Mouse (Mus musculus) G1E-ER4 (cell line): ENCODE data around the gene Slit3. TPM values are rescaled to one million over a fixed set of nuclear protein-coding genes. Genes with fewer than 3 reads are reported as not detected.

ENCODE experiments used
- GATA1 ChIP-seq: IDR thresholded peaks from one replicate; pipeline ENCODE4 v1.8.0; 2012; ENCODE audit warnings: low read length, inconsistent platforms
- polyA plus RNA-seq: library from polyadenylated mRNA; stranded (reverse); fragments of >175 nt; gene quantifications from 2 replicates; pipeline ENCODE4 v1.2.3, GENCODE M21; 2012

The Slit3 gene
- polyA plus RNA-seq, 1 experiment: not detected

DNA sequence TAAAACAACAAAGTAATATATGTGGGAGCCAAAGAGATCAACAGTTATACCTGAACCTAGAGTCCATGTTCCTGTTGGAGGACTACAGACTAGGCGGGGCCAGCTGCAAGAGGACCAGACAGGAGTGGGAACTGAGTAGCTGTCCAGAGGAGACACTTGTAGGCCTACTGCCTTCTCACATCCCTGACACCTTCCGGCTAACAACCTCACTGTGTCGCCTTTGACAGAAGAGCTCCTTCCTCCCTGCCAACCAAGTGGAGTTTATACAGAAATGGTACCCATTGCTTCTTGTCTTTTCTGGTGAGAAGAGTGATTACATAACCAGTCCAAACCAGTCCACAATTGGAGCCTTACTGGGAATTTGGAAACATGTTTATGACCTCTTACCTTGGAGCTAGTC, 3.2 kb upstream of the Slit3 start:
- TF ChIP-seq GATA1: no peak

DNA sequence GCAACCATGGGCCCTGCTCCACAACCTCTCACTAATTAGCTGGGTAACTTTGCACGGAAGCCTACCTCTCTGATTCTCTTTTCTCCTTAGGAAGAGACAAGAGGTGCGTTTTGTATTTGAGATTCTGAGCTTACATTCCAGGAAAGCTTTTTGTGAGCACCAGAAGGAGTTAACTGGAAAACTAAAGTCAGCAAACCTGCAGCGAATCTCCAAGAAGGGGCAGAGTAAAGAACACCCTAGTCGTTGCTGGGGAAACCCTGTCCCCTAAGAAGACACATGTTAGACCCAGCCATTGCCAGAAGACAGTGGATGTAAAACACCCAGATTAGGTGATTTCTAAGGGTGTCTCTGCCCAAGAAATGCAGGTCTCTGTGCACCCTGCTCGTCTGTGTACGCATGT, 2.3 kb upstream of the Slit3 start:
- TF ChIP-seq GATA1: no peak

DNA sequence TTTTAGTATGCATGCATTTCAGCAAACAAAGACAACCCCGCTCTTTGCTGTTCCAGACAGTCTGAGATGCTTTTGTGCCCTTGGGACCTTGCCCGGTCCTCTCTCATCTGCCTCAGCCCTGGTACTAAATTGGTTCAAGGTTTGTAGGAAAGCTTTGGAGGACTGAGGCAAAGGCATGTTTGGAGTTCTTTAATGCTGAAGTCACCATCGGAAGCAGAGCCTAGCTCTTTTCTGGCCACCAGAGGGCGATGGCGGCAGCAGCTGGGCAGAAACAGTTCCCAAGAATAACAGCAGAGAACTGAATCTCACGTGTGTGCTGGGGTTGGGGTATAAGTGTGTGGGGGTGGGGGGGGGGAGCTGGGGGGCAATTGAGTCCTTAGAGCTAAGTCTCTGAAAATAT, 1.7 kb upstream of the Slit3 start:
- TF ChIP-seq GATA1: no peak

DNA sequence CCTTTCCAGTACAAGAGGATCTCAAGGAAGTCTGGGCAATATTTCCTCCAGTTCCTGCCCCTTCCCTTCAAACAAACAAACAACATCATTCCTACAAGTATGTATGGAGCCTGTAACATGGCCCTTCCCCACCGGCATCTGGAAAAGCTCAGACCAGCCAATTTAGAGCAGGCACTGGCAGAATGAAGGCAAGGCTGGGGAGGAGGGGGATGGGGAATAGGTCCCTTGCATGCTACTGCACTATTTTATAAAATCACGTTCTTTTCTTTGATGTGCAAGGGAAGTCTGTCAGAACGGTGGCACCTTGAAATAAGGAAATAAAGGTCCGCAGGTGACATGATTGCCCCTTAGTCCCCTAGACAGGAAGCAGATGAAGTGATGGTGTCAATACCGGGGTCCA, 948 bp upstream of the Slit3 start:
- TF ChIP-seq GATA1: no peak

DNA sequence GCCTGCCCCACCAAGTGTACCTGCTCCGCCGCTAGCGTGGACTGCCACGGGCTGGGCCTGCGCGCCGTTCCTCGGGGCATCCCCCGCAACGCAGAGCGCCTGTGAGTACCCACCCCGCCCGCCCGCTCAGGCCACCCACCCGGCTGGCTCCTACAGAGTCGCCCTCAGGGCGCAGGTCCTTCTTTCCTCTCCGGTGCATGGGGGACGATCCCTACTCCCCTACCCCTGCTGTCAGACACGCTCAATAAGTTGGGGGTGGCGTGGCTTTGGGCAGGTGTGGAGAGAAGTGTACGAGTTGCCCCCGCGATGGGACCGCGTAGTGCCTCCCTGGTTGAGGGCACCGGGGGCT, 561 bp downstream of the Slit3 start:
- TF ChIP-seq GATA1: no peak

DNA sequence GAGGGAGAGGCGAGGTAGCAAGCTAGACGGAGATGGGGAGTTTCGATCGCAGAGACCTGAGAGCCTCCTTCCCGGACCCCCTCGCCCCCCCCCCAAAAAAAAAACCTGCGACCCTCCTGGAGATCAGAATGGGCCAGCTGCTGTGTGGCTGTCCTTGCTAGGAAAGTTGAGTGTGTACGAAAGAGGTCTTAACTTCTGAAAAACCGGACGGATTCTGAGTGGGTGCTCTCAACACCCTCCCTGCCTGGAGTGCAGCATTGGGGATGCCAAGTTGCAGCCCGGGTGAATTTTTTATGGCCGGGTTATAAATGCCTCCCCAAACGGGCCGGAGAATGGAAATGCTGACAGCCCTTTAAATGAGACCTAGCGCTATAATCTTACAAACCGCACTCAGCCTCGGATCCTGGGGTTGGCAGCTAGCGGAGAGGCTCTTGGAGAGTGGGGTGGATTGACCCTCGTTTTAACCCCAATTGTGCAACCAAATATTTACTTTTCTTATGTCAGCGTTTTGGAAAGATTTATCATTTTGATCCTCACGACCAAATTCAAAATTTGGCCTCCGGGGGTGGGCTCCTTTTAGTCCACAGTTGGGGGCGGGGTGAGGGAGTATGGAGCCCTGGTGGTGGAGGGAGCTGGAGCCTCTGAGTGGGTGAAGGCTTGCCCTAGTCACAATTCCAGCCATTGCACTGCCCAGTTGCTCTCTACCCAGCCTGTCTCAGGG, 1.2 kb downstream of the Slit3 start:
- TF ChIP-seq GATA1: no peak

DNA sequence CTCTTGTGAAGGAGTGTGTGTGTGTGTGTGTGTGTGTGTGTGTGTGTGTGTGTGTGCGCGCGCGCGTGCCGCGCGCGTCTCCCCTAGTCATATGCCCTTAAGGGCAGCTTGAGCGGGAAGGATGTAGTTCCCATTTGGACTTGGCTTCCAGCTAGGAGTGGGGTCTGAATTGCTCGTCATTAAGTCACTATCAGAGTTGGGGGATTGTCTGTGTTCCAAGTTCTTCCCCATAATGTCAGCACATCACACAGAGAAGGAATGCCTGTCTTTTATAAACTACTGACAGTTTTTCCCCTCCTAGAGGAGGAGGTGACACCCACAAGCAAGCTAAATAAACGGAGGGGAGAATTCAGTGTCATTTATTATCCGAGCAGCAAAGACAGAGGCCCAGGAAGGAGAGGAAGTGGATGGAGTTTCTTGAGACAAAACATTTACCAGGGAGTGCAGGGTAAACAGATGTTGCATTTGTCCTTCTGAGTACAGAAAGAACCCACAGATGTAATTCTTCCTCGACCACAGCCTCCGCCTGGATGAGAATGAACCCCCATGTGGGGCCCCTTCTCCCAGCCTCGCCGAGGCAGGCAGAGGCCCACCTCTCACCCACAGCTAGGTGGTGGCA, 3.6 kb downstream of the Slit3 start:
- no peak for TF ChIP-seq GATA1

DNA sequence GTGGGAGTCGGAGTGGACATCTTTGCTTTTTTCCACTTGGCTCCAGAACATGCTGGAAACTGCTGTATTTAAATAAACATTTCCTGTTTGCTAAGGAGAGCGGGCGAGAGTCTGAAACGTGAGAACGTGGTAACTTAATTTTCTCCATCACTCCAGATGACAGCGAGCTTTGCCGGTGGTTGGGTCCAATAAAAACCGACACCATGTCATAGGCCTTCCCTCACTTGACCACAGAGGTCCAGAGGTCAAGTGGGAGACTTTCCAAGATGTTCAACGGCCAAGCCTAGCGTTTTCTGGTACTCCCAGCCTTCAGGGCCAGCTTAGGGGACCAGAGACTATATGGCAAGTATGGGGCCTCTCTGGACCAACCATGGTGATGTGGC, 4.1 kb downstream of the Slit3 start:
- TF ChIP-seq GATA1: no peak

DNA sequence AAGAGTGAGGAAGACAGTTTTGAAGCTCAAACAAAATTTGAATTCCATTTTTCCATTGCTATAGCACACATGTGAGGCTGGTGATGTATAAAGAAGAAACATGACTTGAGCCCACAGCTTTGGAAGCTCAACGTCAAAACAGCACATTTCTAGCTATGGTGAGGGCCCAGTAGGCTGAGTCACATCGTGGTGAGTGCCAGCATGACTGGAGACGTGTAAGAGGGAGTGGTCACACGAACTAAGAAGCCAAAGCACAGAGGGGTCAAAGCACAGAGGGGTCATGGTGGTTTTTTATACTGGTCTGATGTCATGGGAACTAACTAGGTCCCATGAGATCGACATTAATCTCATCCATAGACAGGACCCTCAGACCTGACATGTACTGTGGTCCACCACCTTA, 10.7 kb downstream of the Slit3 start:
- no peak for TF ChIP-seq GATA1

DNA sequence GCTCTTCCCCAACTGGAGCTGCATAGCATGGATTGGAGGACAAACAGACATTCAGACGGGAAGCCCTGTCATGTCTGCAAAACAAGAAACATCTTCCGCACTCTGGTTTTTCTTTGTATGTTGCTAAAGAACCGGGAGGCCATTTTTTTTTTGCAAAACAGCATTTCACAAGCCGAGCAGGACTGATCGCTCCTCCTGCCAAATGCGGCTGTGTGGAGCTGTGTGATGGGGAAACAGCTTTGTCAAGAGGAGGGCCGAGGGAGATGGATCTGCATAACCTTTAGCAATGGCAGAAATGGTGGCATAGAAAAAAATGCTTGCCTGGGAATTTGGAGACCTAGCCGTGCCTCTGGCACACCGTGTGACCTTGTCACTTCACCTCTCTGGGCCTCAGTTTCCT, 15.6 kb downstream of the Slit3 start:
- TF ChIP-seq GATA1: no peak

DNA sequence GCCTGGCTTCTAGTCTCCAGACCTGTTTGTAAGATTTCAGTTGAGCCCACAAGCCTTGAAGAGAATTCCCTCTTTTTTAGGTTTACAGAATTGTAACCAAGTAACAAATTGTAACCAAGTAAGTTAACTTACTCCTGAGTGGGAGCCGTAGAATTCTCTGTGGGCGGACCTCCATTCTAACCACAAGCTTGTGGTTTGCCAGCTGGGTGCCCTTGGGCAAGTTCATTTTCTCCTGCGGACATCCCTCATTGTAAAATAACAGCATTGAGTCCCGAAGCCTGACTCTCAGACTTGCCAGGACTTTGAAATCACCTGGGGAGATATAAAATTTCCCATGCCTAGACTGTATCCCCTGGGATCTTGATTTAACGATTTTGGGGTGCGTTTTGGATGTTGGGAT, 19.1 kb downstream of the Slit3 start:
- no peak for TF ChIP-seq GATA1

DNA sequence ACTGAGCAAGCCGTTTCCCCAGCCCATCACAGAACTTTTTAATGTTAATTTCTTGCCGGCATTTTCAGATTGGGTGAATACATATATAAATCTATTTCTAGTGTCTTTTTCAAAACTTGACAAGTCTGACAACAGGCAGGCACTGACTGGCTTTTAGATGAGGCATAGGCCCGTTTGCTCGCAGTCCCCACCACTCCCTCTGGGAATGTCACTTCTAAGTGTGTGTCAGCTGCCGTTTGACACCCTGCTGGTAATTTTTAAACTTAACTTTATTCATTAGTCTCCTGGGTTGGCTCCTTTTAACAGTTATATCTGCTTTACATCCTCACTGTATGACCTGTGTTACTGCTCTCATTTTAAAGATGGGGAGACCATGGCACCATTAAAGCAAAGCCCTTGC, 21.2 kb downstream of the Slit3 start:
- TF ChIP-seq GATA1: no peak

DNA sequence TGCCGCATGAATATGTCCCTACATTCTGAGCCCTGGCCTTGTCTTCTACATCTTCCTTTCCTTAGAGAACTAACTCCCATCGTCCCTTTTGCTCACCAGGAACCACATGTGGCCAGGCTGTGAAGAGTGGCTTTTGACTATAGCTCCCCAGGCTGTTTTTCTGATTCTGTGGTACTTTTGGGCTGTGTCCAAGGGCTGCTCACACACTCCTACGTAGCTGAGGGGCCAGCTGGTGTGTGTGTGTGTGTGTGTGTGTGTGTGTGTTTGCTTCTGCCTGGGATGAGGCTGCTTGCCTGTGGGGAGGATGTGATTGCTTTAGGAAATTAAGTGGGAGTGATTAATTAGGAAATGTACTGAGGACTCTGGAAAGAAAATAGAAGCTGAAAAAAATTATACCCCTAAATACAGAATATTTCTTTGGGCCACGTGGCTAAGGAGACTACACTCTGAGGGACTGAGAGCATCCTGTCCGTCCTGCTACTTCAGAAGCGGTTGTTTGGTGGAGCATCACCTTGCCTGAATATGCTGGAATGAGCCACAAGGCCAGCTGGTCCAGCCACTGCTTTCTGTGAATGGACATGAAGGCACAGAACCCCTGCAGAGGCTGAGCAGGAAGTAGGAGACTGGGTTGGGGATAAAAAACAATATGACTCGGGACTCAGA, 21.8 kb downstream of the Slit3 start:
- no peak for TF ChIP-seq GATA1

DNA sequence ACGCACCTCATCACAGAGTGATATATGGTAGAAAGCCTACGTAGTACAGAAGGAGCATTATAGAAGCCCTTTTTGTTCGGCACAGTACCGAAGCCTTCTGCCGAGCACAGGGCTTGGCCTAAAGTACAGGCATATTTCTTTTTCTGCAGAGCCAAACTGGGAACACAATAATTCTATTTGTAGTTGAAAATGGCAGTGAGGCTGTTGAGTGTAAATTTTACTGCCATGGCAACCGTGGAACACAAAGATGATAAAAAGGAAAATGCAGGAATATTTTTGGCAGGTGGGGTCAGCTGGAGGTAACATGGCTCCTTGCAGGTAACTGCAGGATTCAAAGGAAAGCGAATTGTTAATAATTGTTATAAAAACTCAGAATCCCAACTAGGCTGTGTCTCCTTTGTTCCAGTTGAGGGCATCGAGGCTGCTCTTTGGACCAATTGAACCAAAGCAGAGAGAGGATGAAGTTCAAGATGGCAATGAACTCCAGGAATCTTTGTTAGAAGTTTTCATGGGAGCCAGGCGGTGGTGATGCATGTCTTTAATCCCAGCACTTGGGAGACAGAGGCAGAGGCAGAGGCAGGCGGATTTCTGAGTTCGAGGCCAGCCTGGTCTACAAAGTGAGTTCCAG, 26.9 kb downstream of the Slit3 start:
- TF ChIP-seq GATA1: no peak

DNA sequence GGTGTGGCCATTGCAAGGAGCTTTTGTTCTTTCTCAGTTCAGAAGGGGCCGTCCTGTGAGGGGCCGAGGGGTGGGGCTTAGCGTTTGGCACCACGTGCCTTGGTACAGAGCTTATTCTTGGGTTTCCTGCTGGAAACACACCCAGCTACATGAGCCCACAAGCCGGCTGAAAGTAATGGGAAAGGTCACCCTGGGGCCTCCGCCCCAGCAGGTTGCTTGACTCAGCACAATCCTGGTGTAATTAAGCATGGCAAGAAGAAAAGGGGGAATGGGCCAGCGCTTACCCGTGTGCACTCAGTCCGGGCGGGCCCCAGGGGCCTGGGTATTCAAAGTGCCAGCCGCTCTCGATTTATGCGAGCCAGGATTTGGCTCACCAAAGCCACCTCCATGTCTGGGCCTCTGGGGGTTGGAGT, 30.5 kb downstream of the Slit3 start:
- TF ChIP-seq GATA1: no peak

DNA sequence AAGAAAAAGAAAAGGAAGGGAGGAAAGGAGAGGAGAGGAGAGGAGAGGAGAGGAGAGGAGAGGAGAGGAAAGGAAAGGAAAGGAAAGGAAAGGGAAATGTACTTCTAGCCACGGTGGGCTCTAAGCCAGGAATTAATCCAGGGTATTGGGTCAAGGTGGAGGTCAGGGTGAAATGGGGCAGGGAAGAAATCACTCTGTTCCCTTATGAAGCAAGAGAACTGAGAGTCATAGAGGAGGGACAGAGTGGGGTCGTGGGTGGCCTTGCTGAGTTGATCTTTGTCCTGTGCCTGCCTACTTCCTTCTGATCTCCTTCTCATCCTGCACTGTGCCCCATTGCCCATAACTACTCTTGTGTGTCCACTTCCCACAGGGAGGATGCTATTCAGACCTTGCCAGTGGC, 31.9 kb downstream of the Slit3 start:
- TF ChIP-seq GATA1: no peak

DNA sequence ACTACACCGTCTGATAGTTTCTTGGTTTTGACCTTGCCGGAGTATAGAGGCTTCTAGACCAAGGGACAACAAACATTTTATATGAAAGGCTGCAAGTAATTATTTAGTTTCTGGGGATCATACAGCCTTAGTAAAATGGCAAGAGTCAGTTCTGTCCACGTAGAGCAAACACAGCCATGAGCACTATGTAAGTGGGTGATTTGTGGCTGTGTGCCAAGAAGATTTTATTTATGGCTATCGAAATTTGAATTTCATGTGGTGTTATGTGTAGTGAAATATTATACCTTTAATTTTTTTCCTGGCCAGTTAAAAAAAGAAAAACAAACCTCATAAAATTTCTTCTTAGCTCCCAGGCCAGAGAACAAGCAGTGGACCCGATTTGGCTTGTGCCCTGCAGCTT, 33.4 kb downstream of the Slit3 start:
- no peak for TF ChIP-seq GATA1
